ENCODE assay signal across 8 mouse cellular contexts in the genomic region with DNA sequence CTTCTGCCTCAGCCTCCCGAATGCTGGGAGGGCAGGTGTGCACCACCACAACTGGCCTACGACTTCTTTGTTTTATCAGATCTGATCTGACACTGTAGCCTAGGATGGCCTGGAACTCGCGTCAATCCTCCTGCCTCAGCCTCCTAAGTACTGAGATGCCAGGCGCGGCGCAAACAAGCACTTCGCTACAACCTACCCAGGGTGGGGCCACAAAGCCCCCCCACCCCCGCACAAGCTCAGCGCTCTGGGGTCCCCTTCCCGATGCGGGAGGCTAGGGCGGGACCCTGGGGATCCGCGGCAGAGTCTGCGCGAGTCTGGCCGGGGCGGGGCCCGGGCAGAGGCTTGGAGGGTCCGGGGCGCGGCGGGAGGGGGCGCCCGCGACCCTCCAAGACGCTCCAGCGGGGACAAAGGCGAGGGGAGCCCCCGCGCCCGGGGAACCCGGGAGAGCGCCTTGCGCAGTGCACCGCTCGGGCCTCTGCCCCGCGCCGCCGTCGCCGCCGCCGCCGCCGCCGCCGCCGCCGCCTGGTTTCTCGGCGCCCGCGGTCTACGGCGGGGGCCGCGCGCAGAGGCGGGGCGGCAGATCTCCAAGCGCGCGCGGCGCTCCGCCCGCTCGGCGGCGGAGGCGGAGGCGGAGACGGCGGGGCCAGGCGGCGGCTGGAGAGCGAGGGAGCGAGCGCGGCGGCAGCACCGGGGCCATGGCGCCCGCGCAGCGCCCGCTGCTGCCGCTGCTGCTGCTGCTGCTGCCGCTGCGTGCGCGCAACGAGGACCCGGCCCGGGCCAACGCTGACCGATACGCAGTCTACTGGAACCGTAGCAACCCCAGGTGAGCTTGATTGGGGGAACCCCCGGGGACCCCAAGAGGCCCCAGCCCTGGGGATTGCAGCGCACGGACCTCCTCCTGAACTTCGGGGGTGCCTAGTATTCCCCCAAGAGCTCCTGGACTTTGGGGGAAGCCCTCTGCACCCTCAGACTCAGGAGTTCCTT. TPM values are rescaled to one million over a fixed set of nuclear protein-coding genes. Genes with fewer than 3 reads are reported as not detected.
DNase-seq lines count a peak whose midpoint lies in the region; ATAC-seq lines count a peak whose summit lies in the region.

A gene (plus strand): TSS at position 415 of the 984 bp plus-strand sequence.

- H3K9me3 ChIP-seq in forebrain, embryonic 16.5 days (ENCODE audit: control insufficient read depth, low read length) = no peaks in the 10 kb centered on the region
- H3K9me3 ChIP-seq in kidney, embryonic 16.5 days (ENCODE audit: low read length) = no peaks in the 10 kb centered on the region
- H3K9me3 ChIP-seq in midbrain, embryonic 16.5 days (replicated peaks; ENCODE audit: control insufficient read depth, low read length, poor library complexity, severe bottlenecking) = no peaks in the 10 kb centered on the region

- no peaks in the 10 kb centered on the region for H3K4me1 ChIP-seq in brown adipose tissue, adult 24 weeks (ENCODE audit: control insufficient read depth, insufficient read depth, insufficient read length, low read length)
- H3K4me1 ChIP-seq in forebrain, embryonic 16.5 days (replicated peaks; ENCODE audit: control insufficient read depth, insufficient read depth, low read length) = peaks cover 27% of the 10 kb centered on the region
- H3K4me1 ChIP-seq in kidney, embryonic 16.5 days (ENCODE audit: insufficient read depth, low read length) = peaks cover 15% of the 10 kb centered on the region
- peaks cover 18% of the 10 kb centered on the region for H3K4me1 ChIP-seq in midbrain, embryonic 16.5 days (ENCODE audit: control insufficient read depth, insufficient read depth, low read length)

- peak within 1 kb of the TSS; percentile 82 for H3K9ac ChIP-seq in forebrain, embryonic 16.5 days (replicated peaks; ENCODE audit: low read depth, low read length)
- H3K9ac ChIP-seq in kidney, embryonic 16.5 days (replicated peaks; ENCODE audit: low read length) = peak within 1 kb of the TSS; percentile 75
- H3K9ac ChIP-seq in midbrain, embryonic 16.5 days (ENCODE audit: low read depth, low read length) = peak within 1 kb of the TSS; percentile 94

- no peak within 1 kb of the TSS for H3K27ac ChIP-seq in brown adipose tissue, adult 24 weeks (replicated peaks; ENCODE audit: low read depth, low read length)
- peak within 1 kb of the TSS; percentile 78 for H3K27ac ChIP-seq in forebrain, embryonic 16.5 days (ENCODE audit: low read length)
- peak within 1 kb of the TSS; percentile 23; the same call in 1 of the 2 replicates for H3K27ac ChIP-seq in kidney, embryonic 16.5 days (ENCODE audit: low read length)
- H3K27ac ChIP-seq in midbrain, embryonic 16.5 days (ENCODE audit: low read length) = peak within 1 kb of the TSS; percentile 84

- H3K27me3 ChIP-seq in forebrain, embryonic 16.5 days (replicated peaks; ENCODE audit: control insufficient read depth, insufficient read depth, low read length) = no peaks in the 10 kb centered on the region
- H3K27me3 ChIP-seq in kidney, embryonic 16.5 days (ENCODE audit: insufficient read depth, low read length) = no peaks in the 10 kb centered on the region
- H3K27me3 ChIP-seq in midbrain, embryonic 16.5 days (ENCODE audit: control insufficient read depth, insufficient read depth, low read depth, low read length) = no peaks in the 10 kb centered on the region

- DNase-seq in frontal cortex, postnatal 25 days (ENCODE audit: low spot score in 2 of 2) = no peak
- DNase-seq in A20 (ENCODE audit: low read depth, low spot score) = peak; percentile 71
- no peak for DNase-seq in B cell, adult 2 months

- H3K4me2 ChIP-seq in forebrain, embryonic 16.5 days (ENCODE audit: low read length) = peak within 1 kb of the TSS; percentile 90
- peak within 1 kb of the TSS; percentile 71 for H3K4me2 ChIP-seq in kidney, embryonic 16.5 days (replicated peaks; ENCODE audit: low read depth, low read length)
- H3K4me2 ChIP-seq in midbrain, embryonic 16.5 days (ENCODE audit: low read length) = peak within 1 kb of the TSS; percentile 86

- H3K4me3 ChIP-seq in brown adipose tissue, adult 24 weeks (ENCODE audit: insufficient read depth, low read depth, low read length) = peak within 1 kb of the TSS; percentile 64
- H3K4me3 ChIP-seq in forebrain, embryonic 16.5 days (replicated peaks; ENCODE audit: low read length) = peak within 1 kb of the TSS; percentile 66
- H3K4me3 ChIP-seq in kidney, embryonic 16.5 days (ENCODE audit: low read length) = peak within 1 kb of the TSS; percentile 53
- peak within 1 kb of the TSS; percentile 87 for H3K4me3 ChIP-seq in midbrain, embryonic 16.5 days (ENCODE audit: low read depth, low read length)

- WGBS in forebrain, embryonic 16.5 days = 1% methylated on average over 86 of the region's 106 CpGs
- 2% methylated on average over 68 of the region's 106 CpGs for WGBS in kidney, embryonic 16.5 days
- whole genome bisulfite sequencing in midbrain, embryonic 16.5 days = 2% methylated on average over 44 of the region's 106 CpGs

- peak; percentile 15; the same call in 1 of the 2 replicates for ATAC-seq in frontal cortex, adult (ENCODE audit: low TSS enrichment)
- peak; percentile 83 for ATAC-seq in forebrain, embryonic 16.5 days
- peak; percentile 58 for ATAC-seq in kidney, embryonic 16.5 days (ENCODE audit: low FRiP score, low TSS enrichment)
- peak; percentile 63 for ATAC-seq in midbrain, embryonic 16.5 days

- H3K36me3 ChIP-seq in forebrain, embryonic 16.5 days (ENCODE audit: control insufficient read depth, insufficient read depth) = no peaks in the 10 kb centered on the region
- H3K36me3 ChIP-seq in kidney, embryonic 16.5 days (ENCODE audit: insufficient read depth, low read length) = peaks cover 3% of the 10 kb centered on the region; the same call in 1 of the 2 replicates
- H3K36me3 ChIP-seq in midbrain, embryonic 16.5 days (ENCODE audit: control insufficient read depth, insufficient read depth, low read length) = no peaks in the 10 kb centered on the region

RNA-seq across cellular contexts. Expression of the gene that starts here (rescaled TPM):
- 1.0 and 1.1 TPM in 2 replicates for polyA plus RNA-seq in brown adipose tissue, adult 24 weeks (2012; ENCODE audit: insufficient read depth, insufficient read length, missing spikeins)
- 24.8 and 25.4 TPM in 2 replicates for polyA plus RNA-seq in forebrain, embryonic 16.5 days (2015; fragmentation: Nextera tagmentation; extraction: Ambion mirVana)
- polyA plus RNA-seq in kidney, embryonic 16.5 days (2015; fragmentation: Nextera tagmentation; extraction: Ambion mirVana) = 11.0 and 11.8 TPM in 2 replicates
- 37.3 and 43.3 TPM in 2 replicates for polyA plus RNA-seq in midbrain, embryonic 16.5 days (2015; fragmentation: Nextera tagmentation; extraction: Ambion mirVana)

Comparison
In these comparisons a context has a peak if more than half of its experiments do, and no peak if none do; other contexts are left out.
1. ATAC-seq: peak in every context shown above with its lines; median percentile 83 in forebrain, embryonic 16.5 days; 63 in midbrain, embryonic 16.5 days; 58 in kidney, embryonic 16.5 days; 15 in frontal cortex, adult.